Mouse (Mus musculus): ENCODE results near the gene Ate1. TPM values are rescaled to one million over a fixed set of nuclear protein-coding genes. Genes with fewer than 3 reads are reported as not detected.

Ate1 gene
- total and polyA plus RNA-seq, 2 experiments from 2014 or later = 47.4 to 129 TPM

DNA sequence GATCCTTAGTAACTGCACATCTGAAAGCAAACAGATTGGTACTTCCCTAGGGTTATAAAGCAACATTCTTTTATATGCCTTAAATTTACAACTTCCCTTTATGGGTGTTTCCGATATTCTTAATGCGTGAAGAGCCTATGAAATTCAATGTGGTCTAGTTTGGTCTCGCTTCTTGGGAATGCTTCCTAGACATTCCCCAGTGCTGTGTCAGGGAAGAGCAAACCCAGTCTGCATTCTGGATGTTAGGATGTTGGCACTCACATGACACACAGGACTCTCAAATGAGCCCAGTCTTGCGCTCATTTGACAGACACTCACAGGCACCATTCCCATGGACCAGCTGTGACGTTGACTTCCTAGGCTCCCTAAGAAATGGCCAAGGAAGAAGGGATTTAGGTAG is 140.3 kb downstream of the Ate1 start:
- DNase-seq (ENCODE audit: low spot score) (no peak), ATAC-seq (ENCODE audit: low FRiP score) (no peak)
- 88% methylated on average over 5 of the region's 5 CpGs for WGBS
- Histone ChIP-seq H3K9me3 (ENCODE audit: low read length) (no peaks in the 10 kb centered on the region), H3K27me3 (ENCODE audit: insufficient read depth, low read length) (no peaks in the 10 kb centered on the region), H3K36me3 (ENCODE audit: insufficient read depth, low read length) (no peaks in the 10 kb centered on the region), H3K9ac (replicated peaks; ENCODE audit: low read length, poor library complexity, severe bottlenecking) (no peak overlapping the region), H3K4me3 (ENCODE audit: low read depth, low read length) (no peak overlapping the region), H3K27ac (ENCODE audit: low read depth, low read length) (no peak overlapping the region), H3K4me2 (ENCODE audit: low read depth, low read length, poor library complexity, severe bottlenecking) (no peak overlapping the region), H3K4me1 (ENCODE audit: insufficient read depth, low read length) (no peaks in the 10 kb centered on the region)
- no peak for TF ChIP-seq CTCF (IDR thresholded peaks at IDR 0.05)

DNA sequence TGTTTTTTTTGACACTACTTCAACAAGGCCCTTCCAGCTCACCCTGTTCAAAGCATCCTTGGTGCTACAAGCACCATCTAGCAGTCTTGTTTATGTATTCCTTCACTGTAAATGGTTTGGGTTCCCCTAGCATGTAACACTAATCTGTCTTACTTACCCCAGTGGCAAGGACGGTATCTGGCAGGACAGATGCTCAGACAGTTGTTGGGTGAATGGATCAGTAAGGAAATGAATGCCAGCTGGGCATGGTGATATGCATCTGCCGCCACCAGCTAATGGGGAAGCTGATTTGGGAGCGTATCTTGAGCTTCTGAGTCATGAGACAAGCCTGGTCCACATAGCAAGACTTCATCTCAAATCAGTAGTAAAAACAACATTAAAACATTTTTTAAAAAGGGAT is 141.9 kb downstream of the Ate1 start:
- no peak overlapping the region for H3K4me2 ChIP-seq (ENCODE audit: low read depth, low read length, poor library complexity, severe bottlenecking)
- 92% methylated on average over 3 of the region's 3 CpGs for WGBS
- DNase-seq (ENCODE audit: low spot score) (no peak), ATAC-seq (ENCODE audit: low FRiP score) (no peak)
- H3K27me3 ChIP-seq (ENCODE audit: insufficient read depth, low read length) = no peaks in the 10 kb centered on the region
- no peaks in the 10 kb centered on the region for H3K36me3 ChIP-seq (ENCODE audit: insufficient read depth, low read length)
- H3K4me1 ChIP-seq (ENCODE audit: insufficient read depth, low read length) = no peaks in the 10 kb centered on the region
- no peak overlapping the region for H3K9ac ChIP-seq (replicated peaks; ENCODE audit: low read length, poor library complexity, severe bottlenecking)
- H3K4me3 ChIP-seq (ENCODE audit: low read depth, low read length) = no peak overlapping the region
- H3K27ac ChIP-seq (ENCODE audit: low read depth, low read length) = no peak overlapping the region
- no peaks in the 10 kb centered on the region for H3K9me3 ChIP-seq (ENCODE audit: low read length)
- no peak for TF ChIP-seq CTCF (IDR thresholded peaks at IDR 0.05)

DNA sequence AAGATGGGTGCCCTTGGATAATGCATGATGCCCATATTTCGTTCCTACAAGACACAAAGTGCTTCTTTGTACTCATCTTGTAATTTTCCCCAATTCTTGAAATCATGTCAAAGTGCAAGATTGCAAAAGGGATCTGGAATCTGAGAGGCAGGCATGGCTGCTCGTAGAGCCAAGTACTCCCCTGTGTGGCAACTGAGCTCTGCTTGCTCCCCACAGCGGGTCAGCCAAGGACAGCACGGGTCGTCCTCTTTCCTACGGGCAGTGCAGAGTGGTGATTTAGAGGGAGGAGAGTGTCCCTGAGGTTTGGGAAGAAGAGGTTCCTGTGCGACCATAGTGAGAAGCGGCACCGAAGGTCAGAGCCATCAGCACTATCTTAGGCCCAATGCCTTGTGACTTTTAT is 145.9 kb downstream of the Ate1 start:
- H3K4me1 ChIP-seq (ENCODE audit: insufficient read depth, low read length) = no peaks in the 10 kb centered on the region
- H3K27me3 ChIP-seq (ENCODE audit: insufficient read depth, low read length) = no peaks in the 10 kb centered on the region
- no peak overlapping the region for H3K4me2 ChIP-seq (ENCODE audit: low read depth, low read length, poor library complexity, severe bottlenecking)
- DNase-seq (ENCODE audit: low spot score) (no peak), ATAC-seq (ENCODE audit: low FRiP score) (no peak)
- WGBS = 85% methylated on average over 9 of the region's 9 CpGs
- H3K9me3 ChIP-seq (ENCODE audit: low read length) = no peaks in the 10 kb centered on the region
- TF ChIP-seq CTCF (IDR thresholded peaks at IDR 0.05) = no peak
- no peak overlapping the region for H3K27ac ChIP-seq (ENCODE audit: low read depth, low read length)
- H3K36me3 ChIP-seq (ENCODE audit: insufficient read depth, low read length) = no peaks in the 10 kb centered on the region
- H3K9ac ChIP-seq (replicated peaks; ENCODE audit: low read length, poor library complexity, severe bottlenecking) = no peak overlapping the region
- no peak overlapping the region for H3K4me3 ChIP-seq (ENCODE audit: low read depth, low read length)

GRCm38 (mm10) chr7:130368827-130369641 is 151.1 kb downstream of the Ate1 start:
- Histone ChIP-seq H3K9me3 (ENCODE audit: low read length) (no peaks in the 10 kb centered on the region), H3K27ac (ENCODE audit: low read depth, low read length) (no peak overlapping the region), H3K36me3 (ENCODE audit: insufficient read depth, low read length) (no peaks in the 10 kb centered on the region), H3K4me3 (ENCODE audit: low read depth, low read length) (no peak overlapping the region), H3K4me1 (ENCODE audit: insufficient read depth, low read length) (no peaks in the 10 kb centered on the region), H3K27me3 (ENCODE audit: insufficient read depth, low read length) (no peaks in the 10 kb centered on the region), H3K9ac (replicated peaks; ENCODE audit: low read length, poor library complexity, severe bottlenecking) (no peak overlapping the region), H3K4me2 (ENCODE audit: low read depth, low read length, poor library complexity, severe bottlenecking) (peak overlapping the region; percentile 26)
- TF ChIP-seq CTCF (IDR thresholded peaks at IDR 0.05) = peak; percentile 45
- WGBS = 10% methylated on average over 24 of the region's 24 CpGs
- DNase-seq (ENCODE audit: low spot score) (peak; percentile 63), ATAC-seq (ENCODE audit: low FRiP score) (no peak)

DNA sequence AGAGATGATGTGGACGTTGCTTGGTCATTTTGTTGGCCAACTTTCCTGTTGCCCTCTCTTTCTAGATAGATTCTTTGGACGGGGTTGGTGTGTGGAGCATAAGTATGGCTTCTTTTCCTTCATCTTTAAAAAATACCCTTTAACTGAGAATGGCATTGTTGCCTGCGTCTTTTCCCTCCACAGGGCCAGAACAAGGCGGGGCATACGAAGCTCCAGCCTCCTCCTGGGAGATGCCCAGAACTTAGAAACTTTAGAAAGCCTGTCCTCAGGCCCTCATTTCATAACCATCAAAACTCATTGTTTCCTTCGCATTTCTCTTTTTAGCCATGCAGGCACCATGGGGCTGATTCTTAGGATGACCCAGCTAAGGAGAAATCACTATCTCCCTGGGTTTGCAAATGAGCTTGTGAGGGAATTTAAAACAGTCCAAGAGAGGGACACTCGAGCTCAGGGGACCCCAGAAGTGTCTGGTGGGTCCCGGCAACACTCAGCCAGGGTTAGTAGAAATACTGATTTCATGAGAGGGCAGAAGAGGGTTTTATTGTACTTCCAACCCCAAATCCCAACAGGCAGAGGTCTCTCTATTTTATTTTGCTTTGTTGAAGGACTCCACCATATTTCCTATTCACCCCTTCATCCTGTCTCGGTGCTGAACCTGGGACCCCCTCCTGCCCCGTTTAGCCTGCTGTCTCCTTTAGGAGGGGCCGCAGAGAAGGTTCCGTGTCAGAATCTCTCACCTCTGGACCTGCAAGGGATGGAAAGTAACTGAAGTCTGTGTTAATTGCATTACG is 151.9 kb downstream of the Ate1 start:
- ATAC-seq (ENCODE audit: low FRiP score) (no peak), DNase-seq (ENCODE audit: low spot score) (no peak)
- H3K4me3 ChIP-seq (ENCODE audit: low read depth, low read length) = no peak overlapping the region
- H3K9ac ChIP-seq (replicated peaks; ENCODE audit: low read length, poor library complexity, severe bottlenecking) = no peak overlapping the region
- no peaks in the 10 kb centered on the region for H3K9me3 ChIP-seq (ENCODE audit: low read length)
- no peak for TF ChIP-seq CTCF (IDR thresholded peaks at IDR 0.05)
- WGBS = 23% methylated on average over 13 of the region's 13 CpGs
- peak overlapping the region; percentile 26 for H3K4me2 ChIP-seq (ENCODE audit: low read depth, low read length, poor library complexity, severe bottlenecking)
- H3K4me1 ChIP-seq (ENCODE audit: insufficient read depth, low read length) = no peaks in the 10 kb centered on the region
- H3K27ac ChIP-seq (ENCODE audit: low read depth, low read length) = no peak overlapping the region
- no peaks in the 10 kb centered on the region for H3K27me3 ChIP-seq (ENCODE audit: insufficient read depth, low read length)
- H3K36me3 ChIP-seq (ENCODE audit: insufficient read depth, low read length) = no peaks in the 10 kb centered on the region
